Mouse (Mus musculus): ENCODE data around the gene Clca1. TPM values are rescaled to one million over a fixed set of nuclear protein-coding genes. Genes with fewer than 3 reads are reported as not detected.
"Not testable (repeated sequence)": the region's sequence is repeated elsewhere in the genome, so short reads cannot be mapped to it uniquely, and the experiment has no call there.

Gene Clca1
- polyA plus RNA-seq (2012; ENCODE audit: insufficient read depth, insufficient read length, missing spikeins): not detected in 2 replicates

- Histone ChIP-seq H3K4me1 (ENCODE audit: control insufficient read depth, insufficient read depth, insufficient read length, low read length) (no peaks in the 10 kb centered on the region), H3K4me3 (ENCODE audit: insufficient read depth, low read depth, low read length) (no peak within 1 kb of the TSS), H3K27ac (replicated peaks; ENCODE audit: low read depth, low read length) (no peak within 1 kb of the TSS)
These were observed at the start of gene Clca1 for GRCm38 (mm10) chr3:145032676-145033075. TSS of gene Clca1 (minus strand) at chr3:145032776.

DNA sequence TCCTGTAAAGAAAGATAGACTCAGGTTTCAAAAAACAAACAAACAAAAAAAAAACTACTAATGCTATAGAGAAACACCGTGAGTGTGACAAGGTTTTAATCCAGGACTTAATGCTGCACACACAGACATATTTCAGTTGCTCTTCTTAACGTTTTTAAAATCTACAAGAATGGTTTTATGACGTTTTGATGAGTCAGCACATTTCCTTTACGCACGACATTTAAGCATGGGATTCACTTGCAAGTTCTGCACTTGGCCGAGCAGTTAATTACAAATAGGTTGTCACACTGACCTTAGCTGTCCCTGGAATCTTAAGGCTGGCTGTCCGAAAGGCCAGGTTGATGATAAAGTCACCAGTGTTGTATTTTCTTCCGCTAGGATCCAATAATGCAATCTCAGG is 48.3 kb upstream of the Clca1 start:
- H3K4me1 ChIP-seq (ENCODE audit: control insufficient read depth, insufficient read depth, insufficient read length, low read length): no peaks in the 10 kb centered on the region
- no peak overlapping the region for H3K4me3 ChIP-seq (ENCODE audit: insufficient read depth, low read depth, low read length)
- no peak overlapping the region for H3K27ac ChIP-seq (replicated peaks; ENCODE audit: low read depth, low read length)

DNA sequence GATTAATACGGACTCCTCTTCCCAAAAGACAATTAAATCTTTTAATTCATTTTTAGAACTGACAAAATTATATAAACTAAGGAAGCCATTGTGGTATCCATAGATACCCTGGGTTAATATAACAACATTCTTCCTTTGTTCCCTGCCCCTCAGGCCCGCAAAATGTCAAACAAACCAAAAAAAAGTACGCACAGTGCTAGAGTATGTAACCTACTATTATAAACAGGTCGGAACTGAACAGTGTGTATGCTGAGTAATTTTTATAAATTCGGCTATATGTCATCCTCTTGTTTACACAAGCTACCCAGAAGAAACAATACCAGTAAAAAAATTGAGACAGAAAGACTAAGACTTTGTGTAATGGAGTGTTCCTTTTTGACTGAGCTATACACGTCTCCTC is 45.8 kb upstream of the Clca1 start:
- Histone ChIP-seq H3K4me3 (ENCODE audit: insufficient read depth, low read depth, low read length) (no peak overlapping the region), H3K27ac (replicated peaks; ENCODE audit: low read depth, low read length) (no peak overlapping the region), H3K4me1 (ENCODE audit: control insufficient read depth, insufficient read depth, insufficient read length, low read length) (no peaks in the 10 kb centered on the region)

DNA sequence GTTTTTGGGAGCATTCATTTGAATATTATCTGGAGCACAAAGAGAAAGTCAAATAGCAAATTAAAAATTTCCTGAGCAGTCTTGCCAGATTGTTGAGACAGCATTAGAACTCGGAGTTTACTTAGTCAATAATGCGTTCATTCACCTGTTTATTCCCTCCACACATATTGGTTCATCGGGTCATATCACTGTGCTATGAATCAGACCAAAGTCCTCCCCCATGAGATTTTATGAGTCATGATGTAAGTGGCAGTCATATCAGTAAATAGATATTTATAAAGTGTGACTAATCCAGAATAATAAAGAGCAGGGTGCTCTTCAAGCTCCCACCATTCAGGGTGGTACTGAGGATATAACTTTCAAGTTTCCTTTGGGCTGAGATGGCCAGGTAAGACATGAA is 39.8 kb upstream of the Clca1 start:
- Histone ChIP-seq H3K4me3 (ENCODE audit: insufficient read depth, low read depth, low read length) (no peak overlapping the region), H3K4me1 (ENCODE audit: control insufficient read depth, insufficient read depth, insufficient read length, low read length) (no peaks in the 10 kb centered on the region), H3K27ac (replicated peaks; ENCODE audit: low read depth, low read length) (no peak overlapping the region)

GRCm38 (mm10) chr3:145068964-145069363 is 36.4 kb upstream of the Clca1 start:
- Histone ChIP-seq H3K4me3 (ENCODE audit: insufficient read depth, low read depth, low read length) (no peak overlapping the region), H3K27ac (replicated peaks; ENCODE audit: low read depth, low read length) (no peak overlapping the region), H3K4me1 (ENCODE audit: control insufficient read depth, insufficient read depth, insufficient read length, low read length) (no peaks in the 10 kb centered on the region)

- H3K27ac ChIP-seq (replicated peaks; ENCODE audit: low read depth, low read length); H3K4me3 ChIP-seq (ENCODE audit: insufficient read depth, low read depth, low read length); H3K4me1 ChIP-seq (ENCODE audit: control insufficient read depth, insufficient read depth, insufficient read length, low read length): not testable (repeated sequence)
These were observed 22.6 kb upstream of the Clca1 start for GRCm38 (mm10) chr3:145055138-145055537.

GRCm38 (mm10) chr3:145049820-145050219 is 17.2 kb upstream of the Clca1 start:
- Histone ChIP-seq H3K27ac (replicated peaks; ENCODE audit: low read depth, low read length) (no peak overlapping the region), H3K4me1 (ENCODE audit: control insufficient read depth, insufficient read depth, insufficient read length, low read length) (no peaks in the 10 kb centered on the region), H3K4me3 (ENCODE audit: insufficient read depth, low read depth, low read length) (no peak overlapping the region)

GRCm38 (mm10) chr3:145038813-145039212 is 6.2 kb upstream of the Clca1 start:
- Histone ChIP-seq H3K4me1 (ENCODE audit: control insufficient read depth, insufficient read depth, insufficient read length, low read length) (no peaks in the 10 kb centered on the region), H3K4me3 (ENCODE audit: insufficient read depth, low read depth, low read length) (no peak overlapping the region), H3K27ac (replicated peaks; ENCODE audit: low read depth, low read length) (no peak overlapping the region)

DNA sequence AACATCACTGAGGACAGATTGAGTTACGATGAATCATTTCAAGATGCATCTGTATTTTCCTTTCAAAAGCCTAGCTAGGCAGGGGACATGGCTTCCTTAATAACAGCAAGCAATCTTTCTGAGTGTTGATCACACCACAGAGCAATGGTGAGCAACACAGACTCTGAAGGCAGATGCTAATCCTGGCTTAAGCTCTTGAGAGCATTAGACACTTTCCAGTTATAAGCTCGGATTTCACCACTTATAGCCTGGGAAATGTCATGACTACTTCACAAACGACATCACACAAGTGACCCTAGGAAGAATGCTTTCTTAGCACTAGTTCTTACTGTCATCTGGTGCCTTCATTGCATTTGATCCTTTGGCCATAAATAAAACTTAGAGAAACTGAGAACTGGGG is 4.5 kb downstream of the Clca1 start:
- no peak overlapping the region for H3K4me3 ChIP-seq (ENCODE audit: insufficient read depth, low read depth, low read length)
- no peak overlapping the region for H3K27ac ChIP-seq (replicated peaks; ENCODE audit: low read depth, low read length)
- H3K4me1 ChIP-seq (ENCODE audit: control insufficient read depth, insufficient read depth, insufficient read length, low read length): no peaks in the 10 kb centered on the region

- Histone ChIP-seq H3K27ac (replicated peaks; ENCODE audit: low read depth, low read length) (no peak overlapping the region), H3K4me3 (ENCODE audit: insufficient read depth, low read depth, low read length) (no peak overlapping the region), H3K4me1 (ENCODE audit: control insufficient read depth, insufficient read depth, insufficient read length, low read length) (no peaks in the 10 kb centered on the region)
These were observed 5.8 kb downstream of the Clca1 start for GRCm38 (mm10) chr3:145026750-145027149.

DNA sequence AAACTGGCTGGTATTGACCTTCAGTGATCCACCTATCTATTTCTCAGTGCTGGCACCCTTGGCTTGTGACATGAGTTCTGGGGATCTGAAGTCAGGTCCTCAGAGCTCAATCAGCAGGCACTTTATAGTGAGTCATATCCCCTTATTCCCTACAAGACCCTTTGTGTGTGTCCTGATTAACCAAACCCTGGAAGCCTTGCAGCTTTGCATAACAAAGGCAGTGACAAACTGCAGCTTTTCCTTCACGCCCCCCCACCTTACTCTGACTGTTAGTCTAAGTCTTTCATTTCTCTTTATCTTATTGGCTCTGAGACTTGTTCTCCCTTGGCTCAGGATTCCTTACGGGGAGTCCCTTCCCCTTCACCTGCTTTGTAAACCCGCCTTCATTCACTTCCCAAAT is 14.8 kb downstream of the Clca1 start:
- Histone ChIP-seq H3K4me3 (ENCODE audit: insufficient read depth, low read depth, low read length) (no peak overlapping the region), H3K27ac (replicated peaks; ENCODE audit: low read depth, low read length) (no peak overlapping the region), H3K4me1 (ENCODE audit: control insufficient read depth, insufficient read depth, insufficient read length, low read length) (no peaks in the 10 kb centered on the region)

DNA sequence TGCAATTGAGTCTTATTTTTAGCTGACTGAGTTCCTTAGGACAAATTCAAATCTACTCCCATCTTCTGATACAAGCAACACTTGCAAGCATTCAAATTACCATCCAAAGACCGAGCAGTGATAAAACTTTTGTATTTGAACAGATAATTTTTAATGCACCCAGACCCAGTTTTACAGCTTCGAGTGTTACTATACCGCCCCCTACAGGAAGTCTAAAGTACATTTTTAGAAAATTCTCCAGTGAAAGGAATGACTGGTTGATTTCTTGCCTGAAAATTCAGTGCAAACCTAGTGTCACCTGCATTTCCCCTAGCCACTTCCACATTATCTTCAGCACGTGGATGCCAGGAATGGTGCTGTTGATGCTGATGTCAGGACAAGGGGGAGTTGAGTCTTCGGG is 28.2 kb downstream of the Clca1 start:
- H3K4me3 ChIP-seq (ENCODE audit: insufficient read depth, low read depth, low read length): no peak overlapping the region
- H3K27ac ChIP-seq (replicated peaks; ENCODE audit: low read depth, low read length): no peak overlapping the region
- no peaks in the 10 kb centered on the region for H3K4me1 ChIP-seq (ENCODE audit: control insufficient read depth, insufficient read depth, insufficient read length, low read length)

DNA sequence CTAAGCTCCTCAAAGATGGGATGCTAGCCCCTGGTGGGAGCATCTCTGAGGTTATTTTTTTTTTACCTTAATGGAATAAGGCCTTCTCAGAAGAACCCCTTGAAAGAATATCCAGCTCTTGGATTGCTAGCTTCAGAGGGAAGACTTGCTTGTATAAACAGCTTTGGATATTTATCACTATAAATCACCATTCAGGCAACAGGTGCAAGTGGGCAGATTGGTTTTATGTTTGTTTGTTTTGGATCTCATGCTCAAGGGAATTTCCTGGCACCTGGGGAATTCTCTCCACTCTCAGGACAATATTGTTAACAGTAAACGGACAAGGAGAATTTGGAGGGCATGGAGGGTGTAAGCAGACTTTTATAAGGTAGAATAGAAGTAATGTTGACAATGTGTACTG is 31.7 kb downstream of the Clca1 start:
- Histone ChIP-seq H3K4me3 (ENCODE audit: insufficient read depth, low read depth, low read length) (no peak overlapping the region), H3K27ac (replicated peaks; ENCODE audit: low read depth, low read length) (no peak overlapping the region), H3K4me1 (ENCODE audit: control insufficient read depth, insufficient read depth, insufficient read length, low read length) (no peaks in the 10 kb centered on the region)

GRCm38 (mm10) chr3:144993055-144993454 is 39.5 kb downstream of the Clca1 start:
- Histone ChIP-seq H3K4me3 (ENCODE audit: insufficient read depth, low read depth, low read length) (no peak overlapping the region), H3K27ac (replicated peaks; ENCODE audit: low read depth, low read length) (no peak overlapping the region), H3K4me1 (ENCODE audit: control insufficient read depth, insufficient read depth, insufficient read length, low read length) (no peaks in the 10 kb centered on the region)

DNA sequence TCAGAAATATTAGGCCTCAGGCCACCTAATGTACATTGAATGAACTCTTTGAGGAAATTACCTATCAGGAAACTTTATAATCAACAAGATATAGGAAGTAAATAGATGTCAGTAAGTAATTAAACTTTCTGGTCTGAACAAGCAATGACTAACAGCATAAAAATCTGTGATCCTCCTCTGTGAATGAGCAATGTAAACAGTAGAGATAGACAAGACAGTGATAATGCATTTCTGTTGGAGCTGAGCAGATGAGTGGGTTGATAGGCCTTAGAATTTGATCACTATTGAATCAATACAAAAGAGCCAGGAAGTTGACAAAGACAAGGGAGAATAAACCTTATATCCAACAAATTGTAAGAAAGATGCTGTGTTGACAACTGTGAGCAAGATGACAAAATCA is 40.0 kb downstream of the Clca1 start:
- no peaks in the 10 kb centered on the region for H3K4me1 ChIP-seq (ENCODE audit: control insufficient read depth, insufficient read depth, insufficient read length, low read length)
- no peak overlapping the region for H3K4me3 ChIP-seq (ENCODE audit: insufficient read depth, low read depth, low read length)
- no peak overlapping the region for H3K27ac ChIP-seq (replicated peaks; ENCODE audit: low read depth, low read length)

- Histone ChIP-seq H3K27ac (replicated peaks; ENCODE audit: low read depth, low read length) (no peak overlapping the region), H3K4me1 (ENCODE audit: control insufficient read depth, insufficient read depth, insufficient read length, low read length) (no peaks in the 10 kb centered on the region)
These were observed 46.7 kb downstream of the Clca1 start for GRCm38 (mm10) chr3:144985890-144986289.

GRCm38 (mm10) chr3:144980551-144980950 is 52.0 kb downstream of the Clca1 start:
- H3K4me1 ChIP-seq (ENCODE audit: control insufficient read depth, insufficient read depth, insufficient read length, low read length): no peaks in the 10 kb centered on the region
- no peak overlapping the region for H3K27ac ChIP-seq (replicated peaks; ENCODE audit: low read depth, low read length)
- no peak overlapping the region for H3K4me3 ChIP-seq (ENCODE audit: insufficient read depth, low read depth, low read length)

More at GRCm38 (mm10) chr3:144985890-144986289, 46.7 kb downstream of the Clca1 start:
- H3K4me3 ChIP-seq (ENCODE audit: insufficient read depth, low read depth, low read length): no peak overlapping the region
